Mouse (Mus musculus) urinary bladder, adult 18-20 months (tissue): Measurements from ENCODE around the gene Itgam.
"Not testable (repeated sequence)": the region's sequence is repeated elsewhere in the genome, so short reads cannot be mapped to it uniquely, and the experiment has no call there.

ENCODE experiments used
- DNase-seq, 2 experiments: peaks; one replicate each; pipeline ENCODE4 v3.0.0; 2022; ENCODE audit warnings: low spot score in 2 of 2, mixed read lengths in 2 of 2

The Itgam gene

DNA sequence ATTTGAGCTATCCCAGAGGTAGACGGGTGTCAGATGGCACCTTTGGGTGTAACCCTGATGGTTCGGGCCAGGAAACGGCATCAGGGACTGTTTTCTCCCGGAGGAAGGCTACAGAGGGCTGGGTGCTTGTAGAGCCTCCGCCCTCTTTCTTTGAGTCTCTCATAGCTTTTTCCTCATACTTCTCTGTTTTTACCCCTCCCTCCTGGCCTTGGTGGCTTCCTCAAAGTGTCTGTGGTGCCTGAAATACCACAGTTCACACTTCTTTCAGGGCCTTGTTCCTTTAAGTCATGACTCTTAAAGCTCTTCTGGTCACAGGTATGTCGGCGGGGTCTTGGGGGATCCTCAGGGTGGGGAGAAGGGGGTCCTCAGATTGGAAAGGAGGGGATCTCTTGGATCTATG lies at the start of gene Itgam, which contains the start of gene Gm49368:
Itgam (plus strand) TSS at position 185 of the 400 bp plus-strand sequence.
Gm49368 (plus strand) TSS at position 228 of the 400 bp plus-strand sequence.
- no peak for DNase-seq

DNA sequence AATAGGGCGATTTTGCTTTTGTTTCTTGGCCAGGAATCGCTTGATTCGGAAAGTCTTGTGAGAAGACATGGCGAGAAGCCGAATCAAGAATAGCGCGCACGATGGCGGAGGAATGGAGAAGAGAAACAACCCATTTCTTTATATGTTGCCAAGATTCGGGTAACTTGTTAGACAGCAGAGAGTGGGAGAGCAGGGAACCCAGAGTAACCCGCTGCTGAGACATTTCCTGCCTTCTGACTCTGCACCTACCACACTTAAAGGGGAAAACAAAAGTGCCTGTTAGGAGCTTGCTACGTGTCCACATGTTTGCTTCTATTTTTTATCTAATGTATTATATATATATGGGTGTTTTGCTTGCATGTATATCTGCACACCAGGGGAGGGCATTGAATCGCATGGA lies 49.3 kb upstream of the Itgam start:
- no peak for DNase-seq

DNA sequence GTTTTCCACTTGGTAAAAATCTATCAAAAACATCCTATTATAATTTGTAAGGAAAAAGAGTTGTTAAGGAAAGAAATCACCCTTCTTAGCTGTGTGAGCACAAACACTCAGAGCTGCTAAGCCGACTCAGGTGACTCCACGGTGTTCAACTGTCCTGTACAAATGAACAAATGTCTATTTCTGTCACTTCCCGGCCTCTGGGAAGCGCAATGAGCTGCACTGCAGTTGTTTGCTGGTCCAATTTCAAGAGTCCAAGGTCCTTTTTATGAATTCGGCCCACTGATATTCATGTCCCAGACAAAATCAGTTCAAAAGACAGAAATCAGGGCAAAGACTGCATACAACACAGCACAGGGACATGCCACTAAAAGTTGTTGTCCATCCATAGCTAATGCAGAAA lies 46.3 kb upstream of the Itgam start:
- not testable (repeated sequence) for DNase-seq

DNA sequence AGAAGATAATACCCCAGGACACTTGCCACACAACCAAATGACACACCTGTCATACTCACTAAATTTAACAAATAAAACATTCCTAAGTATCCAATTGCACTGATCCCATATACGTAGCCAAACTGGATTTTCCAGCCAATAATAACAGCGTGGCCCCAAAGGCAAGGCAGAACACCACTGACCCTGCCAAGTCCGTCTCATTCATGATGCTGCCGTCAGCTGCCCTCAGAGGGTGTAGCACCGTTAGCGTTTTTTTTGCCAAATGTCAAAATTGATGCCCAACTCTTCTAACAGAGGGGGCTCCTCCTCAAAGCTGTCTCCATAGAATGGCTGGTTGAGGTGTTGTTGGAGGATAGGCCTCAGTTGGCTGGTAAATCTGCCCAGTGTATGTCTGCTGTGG lies 45.8 kb upstream of the Itgam start:
- no peak for DNase-seq

DNA sequence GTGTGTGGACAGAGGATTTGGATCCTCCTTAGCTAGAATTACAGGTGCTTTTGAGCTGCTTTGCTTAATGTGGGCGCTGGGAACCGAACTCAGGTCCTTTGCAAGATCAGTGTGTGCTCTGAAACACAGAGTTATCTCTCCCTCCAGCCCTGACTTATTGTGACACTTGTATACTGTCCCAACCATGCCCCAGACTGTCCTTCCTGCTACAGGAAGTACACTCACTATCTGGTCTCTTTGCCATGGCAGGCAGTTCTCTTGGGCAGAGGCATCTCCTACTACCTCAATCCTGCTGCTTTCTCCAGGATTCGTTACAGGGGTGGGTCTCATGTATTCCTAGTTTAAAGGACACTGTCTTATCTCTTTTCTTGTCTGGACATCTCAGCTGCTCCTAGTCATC lies 44.2 kb upstream of the Itgam start:
- DNase-seq = no peak

DNA sequence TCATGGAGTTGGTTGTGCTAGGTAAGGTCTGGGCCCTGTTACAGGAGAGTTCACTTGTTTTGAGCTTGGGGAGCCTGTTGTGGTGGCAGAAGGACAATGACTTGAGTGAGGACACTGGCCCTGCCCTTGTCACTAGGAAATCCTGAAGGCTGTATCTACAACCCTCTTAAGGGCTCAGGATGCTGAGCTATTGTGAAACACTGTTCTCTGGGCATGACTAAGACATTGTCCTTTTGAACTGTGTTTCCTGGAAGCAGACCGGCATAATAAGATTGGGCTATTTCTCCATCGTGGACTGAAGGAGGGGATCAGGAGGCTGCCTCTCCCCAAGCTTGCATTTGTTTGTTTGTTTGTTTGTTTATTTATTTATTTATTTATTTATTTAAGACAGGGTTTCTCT lies 43.3 kb upstream of the Itgam start:
- DNase-seq = no peak

DNA sequence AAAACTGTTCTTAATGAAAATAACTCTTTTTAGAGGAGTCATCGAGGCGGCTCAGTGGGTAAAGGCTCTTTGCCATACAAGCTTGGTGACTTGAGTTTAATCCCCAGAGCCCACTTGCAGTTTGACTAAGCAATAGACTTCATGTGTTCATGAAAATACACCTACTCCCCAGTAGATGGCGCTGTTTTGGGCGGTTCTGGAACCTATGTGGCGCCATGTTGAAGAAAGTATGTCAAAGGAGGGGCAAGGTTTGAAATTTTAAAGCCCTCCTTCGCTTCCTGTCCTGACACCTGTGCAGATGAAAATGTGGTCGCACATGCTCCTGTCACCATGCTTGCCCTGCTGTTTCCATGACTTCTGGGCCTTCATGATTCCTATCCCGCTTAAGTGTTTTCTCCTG lies 39.5 kb upstream of the Itgam start:
- no peak for DNase-seq

DNA sequence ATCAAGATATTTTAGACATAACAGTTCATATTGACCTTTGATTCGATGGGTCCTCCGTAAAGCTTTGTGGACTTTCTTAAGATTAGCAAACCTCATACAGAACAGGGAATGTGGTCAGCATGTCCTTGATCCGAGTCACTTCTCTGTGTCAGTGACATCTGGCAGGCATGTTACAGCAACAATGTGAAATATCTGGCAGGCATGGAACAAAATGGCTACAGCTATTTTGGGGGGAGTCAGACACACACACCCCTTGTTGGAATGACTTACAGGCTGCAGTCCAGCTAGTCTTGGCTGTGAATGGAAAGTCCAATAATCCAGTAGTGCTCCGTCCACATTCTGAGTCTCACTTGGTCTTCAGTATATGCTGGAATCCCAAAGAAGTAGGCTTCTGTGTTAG lies 38.9 kb upstream of the Itgam start:
- no peak for DNase-seq

DNA sequence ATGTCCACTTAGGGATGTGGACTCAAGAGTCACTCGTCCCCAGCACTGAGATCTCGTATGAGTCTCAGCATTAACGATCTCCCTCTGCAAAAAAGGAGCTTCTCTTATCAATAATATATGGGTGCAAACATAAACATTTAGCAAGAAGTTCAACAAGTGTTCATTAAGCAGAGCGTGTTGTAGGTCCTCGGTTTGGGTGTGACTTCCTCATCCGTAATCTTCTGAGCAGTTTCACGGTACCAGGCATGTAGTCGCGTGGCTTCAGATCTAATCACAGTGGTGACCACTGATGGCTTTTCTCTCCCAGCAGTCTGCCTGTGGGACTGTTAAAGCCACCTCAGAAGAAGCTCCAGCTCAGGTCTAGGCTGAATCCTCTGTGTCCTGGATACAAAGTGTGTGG lies 38.1 kb upstream of the Itgam start:
- DNase-seq = no peak

DNA sequence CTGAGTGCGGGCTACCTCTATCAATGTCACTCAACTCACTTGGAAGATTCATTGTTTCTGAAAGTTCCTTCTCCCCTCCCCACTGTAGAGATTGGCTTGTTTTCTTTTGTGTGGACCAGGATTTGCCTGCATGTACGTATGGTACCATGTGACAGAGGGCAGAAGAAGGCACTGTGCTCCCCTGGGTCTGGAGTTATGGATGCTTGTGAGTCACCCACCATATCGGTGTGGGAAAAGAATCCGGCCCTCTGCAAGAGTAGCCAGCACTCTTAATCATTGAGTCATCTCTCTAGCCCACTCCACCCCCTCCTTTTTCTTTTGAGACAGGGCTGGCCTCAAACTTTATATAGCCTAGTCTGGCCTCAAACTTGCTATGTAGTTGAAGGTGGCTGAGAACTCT lies 37.5 kb upstream of the Itgam start:
- no peak for DNase-seq

DNA sequence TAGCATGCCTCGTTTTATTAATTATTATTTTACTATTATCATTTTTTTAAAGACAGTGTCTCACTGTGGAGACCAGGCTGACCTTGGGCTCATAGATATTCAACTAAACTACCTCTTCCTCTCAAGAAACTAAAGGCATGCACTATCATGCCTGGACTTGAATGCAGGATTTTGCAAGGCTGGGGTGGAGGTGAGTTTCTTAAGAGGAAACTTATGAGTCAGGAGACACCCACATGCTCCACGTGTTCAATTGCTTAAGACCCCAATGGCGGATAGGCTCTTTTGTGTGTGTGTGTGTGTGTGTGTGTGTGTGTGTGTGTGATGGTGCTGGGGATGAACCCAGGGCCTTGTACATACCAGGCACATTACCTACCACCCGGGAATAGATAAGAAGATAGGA lies 37.1 kb upstream of the Itgam start:
- peak in 1 of 2 experiments; percentile 45 for DNase-seq

DNA sequence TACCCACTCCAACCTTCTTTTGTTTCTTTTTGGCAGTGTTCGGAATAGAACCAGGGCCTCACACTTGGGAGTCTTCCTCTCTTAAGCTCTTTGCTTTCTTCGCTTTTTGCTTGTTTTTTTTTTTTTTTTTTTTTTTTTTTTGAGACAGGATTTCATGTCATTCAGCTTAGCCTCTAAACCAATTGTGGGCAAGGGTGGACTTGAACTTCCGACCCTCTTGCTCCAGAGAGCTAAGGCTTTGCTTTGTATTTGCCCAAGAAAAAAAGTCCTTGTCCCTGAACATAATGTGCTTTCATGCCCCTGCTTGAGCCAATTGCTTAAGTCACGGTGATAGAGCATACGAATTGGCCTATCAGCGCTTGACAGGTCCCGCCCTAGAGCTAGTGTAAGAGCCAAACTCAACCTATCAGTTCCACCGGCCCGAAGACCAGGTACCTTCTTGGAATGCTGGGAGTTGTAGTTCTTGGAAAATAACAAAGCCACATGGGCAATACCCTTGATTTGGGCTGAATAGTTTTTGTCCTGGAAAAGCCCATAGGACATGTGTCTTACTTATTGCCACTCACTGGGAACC lies 30.9 kb upstream of the Itgam start:
- no peak for DNase-seq

DNA sequence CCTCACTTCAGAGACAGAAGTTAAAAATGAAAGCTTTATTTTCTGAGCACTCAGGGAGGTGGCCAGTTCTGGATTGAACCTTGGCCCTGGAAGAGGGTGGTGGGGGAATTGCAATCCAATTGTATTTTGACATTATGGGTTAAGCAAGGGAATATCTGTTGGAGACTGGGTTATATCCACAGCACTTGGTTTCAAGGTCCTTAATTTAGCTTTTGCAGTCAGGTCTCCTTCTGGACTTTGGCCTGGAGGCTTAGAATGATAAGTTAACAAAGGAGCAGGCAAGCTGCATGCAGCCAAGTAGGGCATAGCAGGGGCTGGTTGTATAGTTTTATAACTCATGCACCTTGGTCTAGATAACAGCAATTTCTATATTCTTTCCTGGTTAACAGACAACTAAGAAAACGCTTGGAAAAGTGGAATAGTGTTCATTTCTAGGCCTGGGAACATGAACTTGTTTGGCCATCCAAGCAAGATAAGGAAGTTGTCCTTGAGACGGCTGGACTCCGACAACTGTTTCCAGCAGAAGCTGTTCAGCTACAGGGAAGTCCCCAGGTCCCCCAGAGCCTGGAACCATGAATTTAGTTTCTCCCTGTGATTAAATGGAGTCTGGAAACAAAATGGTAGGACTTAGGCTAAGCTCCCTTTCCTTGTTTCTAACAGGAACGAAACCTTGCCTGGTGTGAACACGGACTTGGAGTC lies 30.0 kb upstream of the Itgam start:
- DNase-seq = no peak

DNA sequence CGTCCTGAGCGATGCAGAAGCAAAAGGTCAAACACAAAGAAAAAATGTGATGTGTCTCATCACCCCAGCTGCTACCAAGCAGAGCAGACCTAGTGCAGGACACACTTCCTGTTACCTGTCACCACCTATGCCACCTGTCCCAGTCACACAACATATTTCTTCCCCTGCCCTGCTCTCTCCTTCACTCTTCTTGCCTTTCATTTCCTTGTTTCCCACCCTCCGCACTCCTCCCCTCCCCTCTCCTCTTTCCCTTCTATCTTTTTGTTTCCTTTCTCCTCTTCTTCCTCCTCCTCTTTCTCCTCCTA lies 29.5 kb upstream of the Itgam start:
- no peak for DNase-seq

DNA sequence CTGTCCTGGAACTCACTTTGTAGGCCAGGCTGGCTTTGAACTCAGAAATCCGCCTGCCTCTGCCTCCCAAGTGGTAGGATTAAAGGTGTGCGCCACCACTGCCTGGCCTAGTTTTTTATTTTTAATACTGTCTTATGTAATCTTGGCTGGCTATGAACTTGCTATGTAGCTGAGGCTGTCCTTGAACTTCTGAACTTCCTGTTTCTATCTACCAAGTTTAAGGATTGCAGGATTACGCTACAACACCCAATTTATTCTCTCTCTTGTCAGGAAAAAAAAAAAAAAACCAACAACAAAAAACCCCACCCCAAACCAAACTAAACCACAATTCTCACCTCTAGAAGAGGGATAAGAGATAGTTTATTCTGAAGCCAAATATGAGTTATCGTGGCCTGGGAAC lies 28.8 kb upstream of the Itgam start:
- no peak for DNase-seq

DNA sequence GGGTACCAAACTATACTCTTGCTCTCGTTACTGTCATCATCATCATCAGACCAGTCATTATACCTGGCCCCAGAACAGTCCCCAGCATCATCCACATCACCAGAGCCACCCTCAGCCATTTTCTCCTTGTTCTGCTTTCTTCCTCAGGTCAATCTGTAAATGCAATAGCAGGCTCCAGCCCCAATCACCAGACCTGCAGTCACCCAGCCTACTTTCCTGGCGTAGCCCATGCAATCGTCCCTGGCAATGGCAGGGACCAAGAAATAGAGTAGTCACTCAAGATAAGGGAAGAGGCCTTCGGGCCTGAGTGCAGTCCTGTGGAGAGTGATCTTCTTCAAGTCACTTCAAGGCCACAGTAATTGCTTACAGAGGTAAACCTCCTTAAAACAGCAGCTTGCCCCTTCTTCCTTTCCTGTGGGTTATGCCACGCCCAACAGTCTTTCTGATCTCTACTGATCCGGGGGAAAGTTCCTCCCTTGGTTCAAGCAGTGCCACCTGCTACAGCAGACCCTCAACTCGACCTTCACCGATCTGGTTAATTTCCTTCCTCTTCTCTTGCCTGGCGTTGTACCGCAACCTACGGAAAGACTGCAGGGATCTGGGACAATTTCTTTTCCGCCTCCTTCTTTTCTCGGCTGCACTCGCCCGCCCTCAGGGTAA lies 20.1 kb upstream of the Itgam start:
- not testable (repeated sequence) for DNase-seq

DNA sequence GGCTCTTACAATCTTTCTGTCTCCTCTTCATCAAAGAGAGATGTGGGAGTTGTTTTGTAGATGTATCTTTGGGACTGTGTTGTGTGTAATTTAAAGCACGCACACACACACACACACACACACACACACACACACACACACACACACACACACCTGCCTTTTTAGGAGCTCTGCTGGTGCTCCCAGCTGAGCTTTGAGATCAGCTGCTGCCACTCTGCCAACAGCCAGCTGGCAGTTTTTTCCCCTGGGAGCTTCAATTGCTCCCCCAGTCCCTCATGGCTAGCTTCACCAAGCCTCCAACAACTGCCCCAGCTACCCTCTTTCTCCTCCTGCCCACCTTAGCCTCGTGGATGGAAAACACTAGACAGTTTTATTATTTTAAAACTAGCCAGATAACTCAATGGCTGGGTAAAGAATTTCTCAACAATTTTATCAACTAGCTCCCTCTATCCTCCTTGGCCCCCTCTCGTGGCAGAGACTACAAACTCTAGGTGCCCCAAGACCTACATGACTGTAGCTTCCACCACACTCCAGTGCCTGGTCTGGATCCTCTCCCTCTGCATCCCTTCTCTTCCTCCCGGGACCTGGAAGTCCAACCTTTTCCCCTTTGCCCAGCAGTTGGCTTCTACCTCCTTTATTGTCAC lies 18.2 kb upstream of the Itgam start:
- no peak for DNase-seq

DNA sequence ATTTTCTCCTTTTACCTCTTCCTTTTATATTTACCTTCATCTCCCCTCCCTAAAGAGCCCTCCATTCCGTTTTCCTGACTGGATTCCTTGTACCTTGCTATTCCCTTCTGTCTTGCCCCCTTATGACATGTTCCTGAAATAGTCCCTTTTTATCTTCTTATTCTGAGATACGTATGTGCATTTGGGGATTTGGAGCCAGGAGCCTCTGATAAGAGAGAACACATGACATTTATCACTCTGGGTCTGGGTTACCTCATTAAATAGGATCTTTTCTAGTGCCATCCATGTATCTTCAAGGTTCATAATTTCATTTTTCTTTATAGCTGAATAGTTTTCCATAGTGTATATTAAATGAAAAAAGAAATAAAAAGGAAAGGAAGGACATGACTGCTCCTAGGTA lies 16.8 kb upstream of the Itgam start:
- DNase-seq = no peak

DNA sequence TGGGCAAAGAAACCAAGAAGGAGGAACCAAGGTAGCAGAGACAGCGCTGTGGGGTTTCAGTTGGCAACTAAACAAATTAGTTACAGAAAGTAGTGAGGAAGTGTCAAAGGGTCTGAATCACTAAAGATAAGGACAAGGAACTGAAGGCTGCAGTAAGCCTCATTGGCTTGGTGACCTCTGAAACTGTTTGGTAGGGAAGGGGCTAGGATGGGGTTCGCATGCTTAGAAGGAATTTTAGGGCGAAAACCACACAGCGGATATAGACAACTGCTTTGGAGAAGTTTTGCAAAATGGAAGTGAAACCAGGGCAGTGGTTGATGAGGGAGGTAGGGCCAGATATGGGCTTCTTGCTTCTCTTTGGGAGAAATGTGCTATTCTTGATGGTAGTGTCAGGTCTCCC lies 13.6 kb upstream of the Itgam start:
- DNase-seq = no peak

DNA sequence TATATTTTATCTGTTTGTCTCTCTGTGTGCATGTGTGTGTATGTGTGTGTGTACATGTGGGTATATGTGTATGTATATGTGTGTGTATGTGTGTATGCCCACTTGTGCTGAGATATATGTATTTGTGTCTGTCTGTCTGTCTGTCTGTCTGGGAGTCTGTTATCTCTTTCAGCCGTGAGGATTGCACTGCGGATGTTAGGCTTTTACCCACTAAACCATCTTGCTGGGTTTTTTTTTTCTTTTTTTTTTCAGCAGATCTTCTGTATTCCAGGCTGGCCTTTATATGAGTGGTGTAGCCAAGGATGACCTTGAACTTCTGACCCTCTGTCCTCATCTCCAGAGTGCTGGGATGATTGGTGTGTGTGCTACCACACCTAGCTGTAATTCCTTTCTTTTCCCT lies 13.2 kb upstream of the Itgam start:
- no peak for DNase-seq

DNA sequence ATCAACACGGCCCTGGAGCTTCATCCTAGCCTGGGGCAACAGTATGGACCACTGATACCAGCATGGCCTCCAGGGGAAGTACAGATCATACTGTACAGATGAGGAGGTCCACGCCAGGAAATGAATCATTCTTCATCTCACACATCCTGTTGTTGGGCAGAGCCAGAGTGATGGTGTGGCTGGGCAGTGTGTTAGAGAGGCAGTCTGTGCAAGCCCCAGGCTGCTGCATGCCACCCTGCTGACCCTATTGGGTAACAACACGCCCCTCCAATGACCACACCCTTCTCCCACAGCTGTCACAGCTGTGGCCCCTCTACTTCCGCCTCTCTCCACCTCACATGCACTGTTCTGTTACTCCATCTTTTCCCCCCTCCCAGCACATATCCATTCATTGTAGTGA lies 11.7 kb upstream of the Itgam start:
- no peak for DNase-seq

DNA sequence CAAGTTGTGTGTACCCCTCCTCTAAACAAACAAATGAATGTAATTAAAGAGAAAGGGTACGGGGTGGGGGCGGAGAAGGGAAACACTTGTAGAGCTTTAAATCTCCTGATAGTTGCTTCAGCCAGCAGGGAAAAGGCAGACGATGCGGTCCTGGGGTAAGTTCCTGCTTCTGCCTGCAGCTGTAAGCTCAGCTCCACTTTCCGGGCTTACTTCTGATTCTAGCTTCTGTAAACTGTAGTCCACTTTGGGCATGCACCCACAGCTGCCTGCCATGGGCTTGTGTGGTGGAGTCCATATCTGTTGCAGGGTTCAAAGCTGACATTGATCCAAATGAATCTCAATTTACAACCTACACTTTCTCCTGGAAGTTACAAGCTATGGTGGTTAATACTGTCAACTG lies 9.4 kb upstream of the Itgam start:
- DNase-seq = no peak

DNA sequence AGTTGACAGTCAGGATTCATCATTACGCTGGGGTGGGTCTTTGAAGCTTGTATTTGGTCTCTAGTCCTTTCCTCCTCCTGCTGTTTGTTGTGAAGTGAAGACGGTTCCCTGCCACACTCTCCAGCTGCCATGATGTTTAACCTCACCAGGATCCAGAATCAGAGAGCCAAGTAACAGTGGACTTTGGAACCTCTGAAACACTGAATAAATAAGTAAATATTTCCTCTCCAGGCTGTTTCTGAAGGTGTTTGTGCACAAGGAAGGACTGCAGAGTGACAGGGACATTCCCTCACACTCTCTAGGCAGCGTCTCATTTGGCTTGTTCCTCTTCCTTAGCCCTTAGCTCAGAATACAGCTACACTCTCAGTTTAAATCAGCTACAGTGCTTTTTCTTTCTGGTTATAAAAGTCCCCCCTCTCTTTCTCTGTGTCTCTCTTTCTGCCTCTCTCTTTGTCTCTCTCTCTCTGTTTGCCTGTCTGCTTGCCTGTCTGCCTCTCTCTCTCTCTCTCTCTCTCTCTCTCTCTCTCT lies 5.5 kb upstream of the Itgam start:
- no peak for DNase-seq
